Mouse (Mus musculus) embryo, embryonic 10.5 days (tissue): Measurements from ENCODE around the gene Ado.

Experiments
- DNase-seq: peaks from one replicate; pipeline ENCODE4 v3.0.0-alpha.2; 2015; ENCODE audit warnings: low spot score

The Ado gene

DNA sequence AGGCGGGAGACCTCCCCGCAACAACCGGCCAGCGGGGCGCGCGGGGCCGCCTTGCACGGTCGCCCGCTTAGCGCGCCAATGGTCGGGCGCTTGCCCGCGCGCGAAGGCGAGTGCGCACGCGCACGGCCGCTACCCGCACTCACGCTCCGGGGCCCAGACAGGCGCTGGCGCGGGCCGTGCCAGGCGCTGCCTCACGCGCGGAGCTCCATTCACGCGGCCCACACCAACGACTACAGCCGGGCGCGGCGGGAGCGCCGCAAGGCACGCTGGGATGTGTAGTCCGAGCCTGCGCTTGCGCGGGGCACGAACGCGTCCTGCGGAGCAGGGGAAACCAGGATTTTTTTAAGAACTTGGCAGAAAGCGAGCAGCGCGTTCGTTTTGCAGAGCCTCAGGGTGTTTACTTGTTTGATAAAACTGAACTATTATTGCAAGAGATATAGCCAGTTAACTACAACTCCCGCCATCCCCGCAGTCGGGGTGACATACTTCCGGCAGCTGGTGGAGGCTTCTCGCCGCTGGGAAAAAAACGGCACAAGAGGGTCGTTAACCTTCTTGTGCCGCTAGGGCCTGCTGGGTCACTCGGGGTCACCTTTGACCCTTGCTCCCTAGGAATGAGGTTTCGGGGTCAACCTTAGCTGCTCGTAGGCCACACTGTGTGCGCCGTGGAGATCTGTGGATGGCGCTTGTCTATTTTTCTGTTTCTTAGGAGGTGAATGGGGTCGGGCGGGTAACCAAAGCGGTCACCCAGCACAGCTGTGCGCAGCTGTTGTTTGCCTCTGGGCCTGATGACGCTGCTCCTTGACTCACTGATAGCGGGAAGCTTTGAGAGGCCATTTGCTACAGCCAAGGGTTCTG lies at the start of gene Ado:
TSS of gene Ado (minus strand) at position 79 of the 855 bp plus-strand sequence.
- DNase-seq, result peak; percentile 93

DNA sequence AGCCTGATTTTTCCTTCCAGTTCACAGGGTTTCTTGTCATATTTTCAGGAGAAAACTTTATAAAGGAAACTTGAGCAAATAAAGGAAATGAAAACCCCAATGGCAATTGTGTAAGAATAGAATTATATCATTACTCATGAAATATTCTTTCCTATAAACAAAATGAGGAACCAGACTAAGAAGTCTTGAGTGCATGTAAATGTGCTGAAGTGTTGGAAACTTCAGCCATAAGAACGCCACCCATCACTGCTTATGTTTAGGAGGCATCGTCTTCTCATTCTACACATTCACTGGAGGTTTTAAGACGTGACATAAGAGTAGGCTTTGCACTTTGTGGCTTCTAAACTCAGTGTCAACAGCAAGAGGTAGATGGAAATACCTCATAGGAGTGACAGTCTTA lies 46.5 kb upstream of the Ado start:
- DNase-seq, result no peak

DNA sequence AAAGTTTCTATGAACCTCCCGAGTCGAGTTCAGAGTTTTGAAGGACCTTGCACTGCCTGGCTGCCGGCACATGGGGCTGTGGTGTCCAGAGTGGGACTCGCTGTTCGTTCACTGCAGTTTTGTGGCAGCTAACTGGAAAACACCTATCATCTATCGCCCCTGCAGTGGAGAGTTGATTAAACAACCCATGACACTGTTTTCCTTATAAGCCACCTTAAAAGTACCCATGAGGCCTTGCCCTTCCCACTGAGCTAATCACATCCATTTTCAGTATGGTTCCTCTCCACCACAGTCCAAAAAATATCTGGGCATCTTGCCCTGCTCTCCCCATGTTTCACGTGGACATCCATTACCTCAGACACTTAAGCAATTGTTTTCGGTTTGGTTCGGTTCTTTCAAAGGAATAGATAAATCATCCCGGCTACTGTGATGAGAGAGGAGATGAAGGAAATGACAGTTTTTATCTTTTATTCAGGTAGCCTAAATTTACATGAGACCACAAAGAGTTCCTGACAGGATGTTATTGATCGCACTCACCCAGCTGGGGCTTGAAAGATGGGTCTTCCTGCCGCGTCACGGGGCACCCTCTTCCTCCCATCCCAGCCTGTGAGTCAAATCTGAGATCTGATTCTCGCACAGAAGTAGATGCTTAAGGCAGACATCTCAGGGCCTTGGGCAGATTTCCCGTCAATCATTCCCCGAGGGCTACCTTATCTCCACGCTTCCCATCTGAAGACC lies 37.3 kb upstream of the Ado start:
- no peak for DNase-seq

DNA sequence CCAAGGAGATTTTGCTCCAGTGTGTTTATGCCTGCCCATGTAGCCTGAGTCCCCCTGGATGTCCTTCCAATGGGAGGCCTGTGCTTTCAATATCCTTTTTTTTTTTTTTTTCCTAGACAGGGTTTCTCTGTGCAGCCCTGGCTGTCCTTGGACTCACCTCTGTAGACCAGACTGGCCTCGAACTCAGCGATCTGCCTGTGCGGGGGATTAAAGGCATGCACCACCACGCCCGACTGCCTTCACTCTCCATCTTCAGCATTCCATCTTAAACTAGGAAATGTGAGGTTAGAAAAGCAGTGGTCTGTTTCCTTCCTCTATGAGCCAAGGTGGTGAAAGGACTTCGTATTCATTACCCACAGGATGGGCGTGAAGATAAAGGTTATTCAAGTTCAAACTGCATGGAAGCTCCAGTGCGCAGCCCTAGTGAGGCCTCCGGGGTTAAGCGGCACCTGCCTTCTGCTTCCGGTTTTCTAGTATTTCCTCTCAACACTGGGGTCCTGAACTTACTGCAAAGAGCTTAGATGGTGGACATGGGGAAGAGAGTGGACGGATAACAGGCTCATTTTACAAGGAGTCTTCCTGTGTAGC lies 33.0 kb upstream of the Ado start:
- peak; percentile 6 for DNase-seq

DNA sequence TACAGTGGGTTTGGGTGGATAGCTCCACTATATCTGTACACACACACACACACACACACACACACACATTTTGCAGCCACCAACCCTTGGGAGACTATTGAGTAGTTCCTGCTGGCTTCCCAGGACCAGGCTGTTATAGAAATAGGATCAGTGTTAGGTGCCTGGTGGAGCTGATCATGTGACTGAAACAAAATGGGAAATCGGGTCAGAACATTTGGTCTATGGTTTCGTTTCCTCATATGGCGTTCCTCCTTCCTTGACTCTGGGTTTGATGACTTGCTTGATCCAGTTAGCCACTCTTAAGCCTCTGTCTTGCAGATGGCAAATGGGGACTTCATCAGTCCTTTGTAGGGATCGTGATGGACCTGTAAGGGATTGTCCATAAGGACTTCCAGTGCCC lies 31.1 kb upstream of the Ado start:
- no peak for DNase-seq

DNA sequence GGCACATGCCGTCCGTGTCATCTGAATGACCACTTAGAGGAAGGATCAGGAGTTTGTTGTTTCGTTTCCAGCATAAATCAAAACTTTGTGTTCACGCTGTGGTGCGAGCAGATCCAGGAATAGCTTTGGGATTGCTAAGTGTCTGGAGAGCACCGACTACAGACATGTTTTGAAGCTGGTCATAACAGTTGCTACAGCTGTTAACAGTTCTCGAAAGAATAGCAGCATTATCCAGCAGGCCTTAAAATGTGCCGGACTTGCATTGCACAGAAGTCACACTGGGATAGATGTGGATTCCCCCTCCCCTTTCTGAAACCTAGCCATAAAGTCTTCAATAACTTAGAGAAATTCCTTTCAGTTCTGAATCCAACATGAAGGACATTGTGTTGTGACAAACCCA lies 24.6 kb upstream of the Ado start:
- no peak for DNase-seq

DNA sequence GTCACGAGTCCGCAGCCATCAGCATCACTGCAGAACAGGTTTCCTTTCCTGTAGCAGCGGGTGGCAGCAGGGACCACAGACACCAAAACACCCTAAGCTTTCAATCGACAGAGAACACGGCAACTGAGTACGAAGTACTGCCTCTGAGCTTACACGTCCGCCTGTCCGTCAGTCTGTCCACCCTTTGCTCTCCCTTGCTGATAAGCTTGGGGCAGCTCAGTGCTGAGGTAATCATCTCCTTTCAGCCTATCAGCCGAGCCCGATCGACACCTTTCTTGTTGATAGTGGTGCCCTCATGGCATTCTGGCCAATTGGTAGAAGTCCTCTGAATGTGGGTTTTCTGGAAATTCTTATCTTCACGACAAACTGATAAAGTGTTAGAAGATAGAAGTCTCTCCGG lies 22.7 kb upstream of the Ado start:
- DNase-seq, result no peak

DNA sequence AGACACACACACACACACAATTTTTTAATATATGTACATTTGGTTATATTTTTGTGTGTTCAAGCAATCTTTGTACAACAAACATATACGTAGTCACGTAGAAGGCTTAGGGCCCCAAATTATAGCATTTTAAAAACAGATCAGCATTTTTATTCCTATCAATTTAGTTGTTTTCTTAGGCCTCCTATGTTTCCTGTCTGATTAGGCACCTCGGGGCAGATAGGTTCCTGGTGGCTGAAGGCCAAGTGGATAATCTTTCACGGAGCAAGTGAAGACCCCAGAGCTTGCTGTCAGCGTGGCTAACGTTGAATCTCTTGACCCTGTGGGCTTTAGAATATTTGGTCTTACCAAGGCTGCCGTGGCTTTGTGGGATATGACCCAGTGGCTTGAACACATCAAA lies 20.8 kb upstream of the Ado start:
- no peak for DNase-seq

DNA sequence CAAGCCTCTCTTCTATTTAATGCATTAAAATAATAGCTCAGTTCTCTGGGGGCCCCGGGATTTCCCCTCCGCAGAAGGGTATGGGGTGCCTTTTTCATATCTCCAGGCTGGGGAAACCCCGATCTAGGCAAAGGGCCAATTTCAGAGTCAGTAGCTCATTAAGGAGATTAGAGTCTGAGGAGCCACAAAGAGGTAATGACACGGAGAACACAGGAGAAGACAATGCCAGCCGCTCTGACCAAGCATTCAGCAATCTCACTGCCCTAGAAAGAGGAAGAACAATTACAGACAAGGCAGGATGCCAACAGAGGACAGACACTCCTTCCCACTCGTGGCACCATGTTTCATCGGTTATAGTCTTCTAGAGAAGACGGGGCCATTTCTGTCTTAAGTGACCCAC lies 17.3 kb upstream of the Ado start:
- DNase-seq, result no peak

DNA sequence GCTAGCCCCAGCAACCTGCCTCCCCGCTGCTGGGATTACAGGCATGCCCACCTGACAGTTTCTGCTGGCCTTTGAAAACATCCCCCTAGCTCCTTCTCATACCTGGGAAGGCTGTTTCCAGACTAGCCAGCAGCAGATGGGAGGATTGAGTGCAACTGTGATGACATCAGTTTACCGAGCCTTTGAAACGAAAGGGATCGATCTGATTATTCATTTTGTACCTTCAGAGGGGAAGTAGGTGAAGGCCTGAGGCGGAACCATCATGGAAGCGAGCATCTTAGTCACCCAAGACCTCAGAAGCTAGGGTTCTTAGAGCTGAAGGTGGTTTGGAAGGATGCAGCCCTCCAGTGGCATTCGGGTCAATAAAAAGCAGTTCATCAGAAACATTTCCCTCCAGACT lies 15.8 kb upstream of the Ado start:
- no peak for DNase-seq

DNA sequence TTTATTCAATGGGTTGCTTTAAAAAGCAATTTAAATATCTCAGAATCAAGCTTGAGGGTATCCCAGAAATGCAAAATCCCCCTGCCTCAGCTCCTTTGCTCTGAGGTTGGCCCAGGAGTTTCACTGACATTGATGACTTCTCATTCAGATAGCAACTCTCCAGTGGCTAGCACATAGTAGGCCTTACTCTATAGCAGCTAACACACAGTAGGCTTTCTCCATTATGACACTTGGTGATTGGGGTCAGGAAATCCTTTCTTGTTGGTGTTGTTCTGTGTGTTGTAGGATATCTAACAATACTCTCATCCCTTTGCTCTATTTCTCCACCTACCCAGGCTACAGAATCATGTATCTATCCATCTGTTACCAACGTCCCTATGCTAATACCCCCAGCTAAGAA lies 12.4 kb upstream of the Ado start:
- no peak for DNase-seq

DNA sequence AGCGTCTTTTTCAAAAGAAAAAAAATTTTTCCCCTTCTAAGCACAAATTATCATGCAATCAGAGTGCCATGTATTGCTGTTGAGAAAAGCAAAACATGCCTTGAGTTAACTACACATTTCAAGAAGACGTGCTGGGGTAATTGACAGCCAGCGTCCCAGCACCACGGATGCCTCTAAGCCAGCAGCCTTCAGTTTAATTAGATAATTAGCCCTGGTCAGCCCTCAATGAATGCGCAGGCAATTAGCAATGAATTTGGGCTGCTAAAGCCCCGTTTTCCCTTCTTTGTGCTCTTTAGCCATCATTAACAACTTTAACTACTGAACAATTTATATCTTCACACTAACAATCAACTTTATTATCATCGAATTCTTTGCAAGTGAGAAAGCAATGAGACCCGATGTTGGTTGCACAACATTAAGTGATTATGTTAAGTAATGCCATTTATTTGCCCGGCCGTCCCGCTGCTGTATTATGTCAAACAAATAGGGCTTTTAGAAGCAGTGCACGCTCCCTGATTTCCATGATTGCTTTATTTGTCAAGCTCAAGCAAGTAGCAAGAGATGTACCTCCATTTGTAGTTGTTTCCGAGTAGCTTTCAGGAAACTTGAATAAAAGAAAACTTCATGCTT lies 11.1 kb upstream of the Ado start:
- peak; percentile 27 for DNase-seq

DNA sequence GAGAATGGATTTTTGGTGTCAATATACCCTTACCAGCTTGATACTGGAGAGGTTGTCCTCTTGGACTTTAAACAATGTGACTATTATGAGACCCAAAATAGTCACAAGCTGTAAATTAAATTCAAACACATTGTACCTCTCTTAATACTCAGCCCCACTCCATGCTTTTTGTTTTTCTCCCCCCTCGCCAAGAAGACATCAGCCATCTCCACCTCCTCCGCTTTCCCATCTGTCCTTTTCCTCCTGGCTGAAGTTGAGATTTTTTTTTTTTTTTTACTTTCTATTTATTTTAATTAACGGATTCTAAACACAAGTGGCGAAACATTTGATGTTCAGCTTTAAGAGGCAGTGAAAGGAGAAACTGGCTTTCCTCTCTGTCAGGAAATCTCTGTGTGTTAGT lies 9.3 kb upstream of the Ado start:
- DNase-seq, result no peak

DNA sequence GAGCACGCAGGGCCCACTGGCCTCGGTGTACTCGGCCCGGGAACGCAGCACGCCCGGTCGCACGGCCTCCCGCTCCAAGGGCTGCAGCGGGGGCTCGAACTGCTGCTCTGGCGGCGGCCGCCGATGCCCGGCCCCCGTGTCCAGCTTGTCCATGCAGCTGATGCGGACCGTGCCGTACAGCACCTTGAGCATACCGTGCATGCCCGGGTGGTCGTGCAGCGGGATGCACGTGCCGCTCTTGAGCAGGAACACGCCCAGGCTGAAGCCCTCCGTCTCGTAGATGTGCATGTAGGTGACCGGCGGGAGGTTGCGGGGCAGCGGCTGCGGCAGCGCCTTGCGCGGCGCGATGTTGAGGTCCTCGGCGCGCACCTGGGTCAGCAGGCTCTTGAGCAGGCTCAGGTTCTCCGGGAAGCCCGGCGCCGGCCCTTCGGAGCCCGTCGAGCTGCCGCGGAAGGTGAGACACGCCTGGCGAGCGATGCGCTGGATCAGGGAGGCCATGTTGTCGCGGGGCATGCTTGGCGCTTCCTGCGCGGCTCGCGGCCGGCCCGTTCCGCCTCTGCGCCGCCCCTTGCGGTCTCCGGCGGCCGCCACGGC lies 397 bp downstream of the Ado start:
- peak; percentile 58 for DNase-seq

DNA sequence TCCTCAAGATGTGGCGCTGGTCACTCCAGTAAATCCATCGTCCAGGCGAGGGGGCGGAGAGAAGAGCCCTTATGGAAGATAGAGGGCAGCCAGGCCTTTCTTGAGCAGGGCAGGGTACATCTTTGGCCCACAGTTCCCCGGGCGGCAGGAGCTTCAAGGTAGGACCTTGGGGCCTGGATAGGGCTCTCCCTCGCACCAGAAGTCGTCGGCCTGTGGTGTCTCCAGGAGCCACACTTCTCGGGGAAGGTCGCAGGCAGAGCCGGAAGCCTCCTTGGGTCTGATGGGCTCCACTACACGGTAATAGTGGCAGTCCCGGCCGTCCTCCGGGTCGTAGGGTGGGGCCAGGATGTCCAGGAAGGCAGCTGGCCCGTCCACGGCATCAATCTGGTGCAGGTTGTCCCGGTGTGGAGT lies 900 bp downstream of the Ado start:
- peak; percentile 56 for DNase-seq

DNA sequence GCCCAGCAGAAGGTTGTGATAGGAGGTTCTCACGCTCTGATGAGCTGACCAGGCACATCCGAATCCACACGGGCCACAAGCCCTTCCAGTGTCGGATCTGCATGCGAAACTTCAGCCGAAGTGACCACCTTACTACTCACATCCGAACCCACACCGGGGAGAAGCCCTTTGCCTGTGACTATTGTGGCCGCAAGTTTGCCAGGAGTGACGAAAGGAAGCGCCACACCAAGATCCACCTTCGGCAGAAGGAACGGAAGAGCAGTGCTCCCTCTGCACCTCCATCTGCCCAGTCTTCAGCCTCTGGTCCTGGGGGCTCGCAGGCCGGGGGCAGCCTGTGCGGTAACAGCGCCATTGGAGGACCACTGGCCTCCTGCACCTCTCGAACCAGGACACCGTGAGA lies 8.2 kb downstream of the Ado start:
- no peak for DNase-seq

DNA sequence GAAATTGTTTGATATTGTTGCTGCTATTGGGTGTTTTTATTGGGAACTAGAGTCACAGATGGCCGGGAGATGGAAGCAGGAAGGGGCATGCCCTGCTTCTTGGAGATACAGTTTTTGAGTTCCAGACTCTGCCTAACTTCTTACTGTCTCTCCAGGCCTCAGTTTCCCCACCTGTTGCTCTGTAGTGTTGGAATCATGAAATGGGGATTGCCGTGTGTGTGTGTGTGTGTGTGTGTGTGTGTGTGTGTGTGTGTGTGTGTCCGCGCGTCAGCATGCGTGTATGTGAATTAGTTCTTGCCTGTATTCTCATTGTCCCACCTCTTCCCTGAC lies 9.4 kb downstream of the Ado start:
- DNase-seq, result no peak

DNA sequence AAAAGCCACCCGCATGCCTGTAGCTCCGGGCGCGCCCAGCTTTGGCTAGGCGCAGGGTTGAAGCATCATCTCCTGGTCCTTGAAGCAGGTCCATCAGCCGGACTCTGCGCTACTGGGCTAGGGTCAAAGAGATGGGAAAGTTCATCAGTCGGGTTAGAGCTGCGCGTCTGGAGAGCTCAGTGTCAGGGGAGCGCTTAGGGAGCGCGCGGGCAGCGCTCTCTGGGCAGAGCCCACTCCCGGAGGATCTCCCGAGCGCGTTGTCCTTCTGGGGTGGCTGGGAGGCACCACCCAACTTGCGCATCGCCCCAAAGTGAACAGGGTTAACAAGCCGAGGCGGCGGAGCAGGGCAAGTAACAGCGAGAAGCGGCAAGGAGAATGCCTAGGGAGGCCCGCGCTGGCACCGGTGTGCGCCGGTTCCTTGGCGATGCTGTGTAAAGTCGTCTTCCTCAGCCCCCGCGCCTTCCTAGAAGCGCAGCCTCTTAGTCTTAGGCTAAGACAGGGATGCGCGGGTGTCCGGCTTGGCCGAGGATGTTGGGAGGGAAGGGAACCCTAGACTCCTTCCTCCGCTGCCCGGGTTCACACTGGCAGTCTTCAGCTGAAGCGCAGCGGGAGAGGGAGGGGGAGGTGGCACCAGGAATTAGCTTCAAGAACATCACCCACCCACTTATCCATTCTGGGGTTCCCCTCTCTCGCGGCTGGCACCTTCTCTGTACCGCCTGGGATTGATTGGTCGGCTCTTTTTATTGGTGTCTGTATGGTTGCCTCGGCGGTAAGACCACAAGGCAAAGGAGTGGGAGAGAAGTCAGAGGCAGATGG lies 10.0 kb downstream of the Ado start:
- DNase-seq, result peak; percentile 35

DNA sequence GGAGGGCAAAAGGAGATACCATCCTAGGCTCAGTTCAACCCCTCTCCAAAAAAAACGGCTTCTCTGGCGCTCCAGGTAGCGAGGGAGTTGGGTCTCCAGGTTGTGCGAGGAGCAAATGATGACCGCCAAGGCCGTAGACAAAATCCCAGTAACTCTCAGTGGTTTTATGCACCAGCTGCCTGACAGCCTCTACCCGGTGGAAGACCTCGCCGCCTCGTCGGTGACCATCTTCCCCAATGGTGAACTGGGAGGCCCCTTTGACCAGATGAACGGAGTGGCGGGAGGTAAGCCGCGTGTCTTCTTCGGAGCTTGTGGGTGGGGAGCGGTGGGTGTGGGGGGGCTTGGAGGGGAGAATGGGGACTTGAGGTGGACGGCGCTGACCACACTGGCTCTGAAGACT lies 10.6 kb downstream of the Ado start:
- no peak for DNase-seq

DNA sequence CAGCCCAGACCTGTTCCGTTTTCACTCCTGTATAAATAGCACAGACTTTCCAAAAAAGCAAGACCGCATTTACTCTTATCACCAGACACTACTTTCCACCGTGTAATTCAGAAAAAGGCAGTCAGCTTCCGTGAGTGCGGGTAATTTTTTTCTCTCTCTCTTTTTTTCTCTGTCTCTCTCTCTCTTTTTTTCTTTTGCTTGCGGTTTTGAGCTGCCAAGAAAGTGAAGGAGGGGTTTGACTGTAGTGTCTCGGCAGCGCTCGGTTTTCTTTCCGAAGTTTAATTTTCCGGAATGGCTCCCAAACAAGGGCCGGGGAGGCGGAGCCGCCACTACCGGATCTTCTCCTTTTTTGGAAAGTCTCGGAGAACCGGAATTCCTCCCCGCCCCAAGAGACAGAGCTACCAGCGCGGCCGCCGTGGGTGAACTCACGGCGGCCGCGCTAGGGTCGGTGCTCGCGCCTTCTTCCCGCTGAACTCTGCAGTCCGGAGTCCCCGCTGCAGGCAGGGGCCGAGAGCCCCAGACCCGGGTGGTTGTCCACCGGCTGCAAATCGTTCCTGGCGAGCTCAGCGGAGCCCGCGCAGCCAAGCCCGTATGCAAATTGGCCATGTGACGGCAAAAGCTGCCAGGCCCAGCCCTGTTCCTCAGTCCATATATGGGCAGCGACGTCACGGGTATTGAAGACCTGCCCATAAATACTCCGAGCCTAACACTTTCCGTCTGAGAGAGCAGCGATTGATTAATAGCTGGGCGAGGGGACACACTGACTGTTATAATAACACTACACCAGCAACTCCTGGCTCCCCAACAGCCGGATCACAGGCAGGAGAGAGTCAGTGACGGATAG lies 11.4 kb downstream of the Ado start:
- DNase-seq, result peak; percentile 93
